15 mouse cellular contexts compared by ENCODE assay signal in the genomic region with DNA sequence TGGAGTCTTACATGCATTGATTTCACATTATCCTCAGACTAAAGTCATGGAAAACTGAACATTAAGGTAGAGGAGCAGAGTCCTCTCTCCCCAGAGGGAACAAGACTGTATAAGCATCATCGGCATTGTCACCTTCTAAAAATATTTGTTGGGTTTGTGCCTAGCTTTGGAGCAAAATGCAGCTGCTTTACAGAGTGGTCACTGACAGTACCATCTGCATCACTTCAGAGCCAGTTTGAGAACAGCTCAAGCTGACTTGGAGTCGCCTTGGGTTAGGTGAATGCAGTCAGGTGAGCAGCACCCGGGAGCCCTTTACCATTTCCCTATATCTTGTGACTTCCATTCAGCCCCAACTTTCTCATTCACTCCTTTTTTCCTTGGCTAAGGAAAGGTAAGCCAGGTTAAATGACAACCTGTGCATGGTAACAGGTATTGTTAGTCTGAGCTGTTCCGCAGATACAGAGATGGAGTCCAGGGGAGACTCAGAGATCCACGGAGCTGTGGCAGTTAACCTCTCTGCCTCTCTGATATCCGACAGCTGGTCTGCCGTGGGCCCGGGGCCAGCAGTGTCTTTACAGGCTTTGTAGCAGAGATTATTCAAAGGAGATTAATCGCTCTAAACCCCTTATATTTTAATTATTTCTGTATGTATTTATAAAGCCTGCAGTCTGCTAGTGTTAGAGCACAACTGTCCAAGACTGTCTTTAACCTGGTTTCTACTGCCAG.
A peak's percentile ranks its signal among the peaks of the same experiment; 100 is the strongest.
DNase-seq lines count a peak whose midpoint lies in the region; ATAC-seq and TF ChIP-seq lines count a peak whose summit lies in the region.
"Had no signal": no experiment of that assay in that cellular context is flagged by ENCODE, and none has a peak within 500 bp of the region (broad histone marks: within the 10 kb centered on the region; RNA-seq: fewer than 3 reads in every experiment).

No protein-coding gene starts in this region.

- TF ChIP-seq CTCF in lung, embryonic 14.5 days (IDR thresholded peaks at IDR 0.05; ENCODE audit: low read depth), result no peak
- no peak for TF ChIP-seq CTCF in lung, postnatal 0 days (IDR thresholded peaks at IDR 0.05)

- no peak for TF ChIP-seq EP300 in lung, postnatal 0 days (IDR thresholded peaks at IDR 0.05)

- no peak overlapping the region for H3K4me3 ChIP-seq in lung, embryonic 14.5 days (ENCODE audit: low read depth, low read length)
- no peak overlapping the region for H3K4me3 ChIP-seq in lung, postnatal 0 days (ENCODE audit: low read depth, low read length)
- no peak overlapping the region for H3K4me3 ChIP-seq in myocyte
- H3K4me3 ChIP-seq: forebrain, embryonic 13.5 days; hindbrain, embryonic 13.5 days; left cerebral cortex, adult 2 months; neural tube, embryonic 12.5 days had no signal

- H3K27me3 ChIP-seq in lung, embryonic 14.5 days (ENCODE audit: insufficient read depth, low read length), result no peaks in the 10 kb centered on the region
- H3K27me3 ChIP-seq in lung, postnatal 0 days (replicated peaks; ENCODE audit: insufficient read depth, low read length), result no peaks in the 10 kb centered on the region
- no peaks in the 10 kb centered on the region for H3K27me3 ChIP-seq in myocyte (ENCODE audit: control insufficient read depth, insufficient read depth, insufficient read length)
- H3K27me3 ChIP-seq: forebrain, embryonic 13.5 days; hindbrain, embryonic 13.5 days; neural tube, embryonic 12.5 days had no signal

- no peaks in the 10 kb centered on the region for H3K9me3 ChIP-seq in lung, embryonic 14.5 days (ENCODE audit: low read depth, low read length)
- H3K9me3 ChIP-seq in lung, postnatal 0 days (ENCODE audit: low read length), result no peaks in the 10 kb centered on the region
- H3K9me3 ChIP-seq: forebrain, embryonic 13.5 days; hindbrain, embryonic 13.5 days; neural tube, embryonic 12.5 days had no signal

- no peaks in the 10 kb centered on the region for H3K4me1 ChIP-seq in lung, embryonic 14.5 days (ENCODE audit: insufficient read depth)
- H3K4me1 ChIP-seq in lung, postnatal 0 days (ENCODE audit: insufficient read depth, low read depth, low read length), result no peaks in the 10 kb centered on the region

- TF ChIP-seq POLR2A in myocyte (IDR thresholded peaks at IDR 0.05; ENCODE audit: insufficient read length, low read depth), result no peak

- no peak overlapping the region for H3ac ChIP-seq in myocyte (ENCODE audit: control insufficient read depth, insufficient read length)

- H3K36me3 ChIP-seq in lung, embryonic 14.5 days (ENCODE audit: insufficient read depth), result no peaks in the 10 kb centered on the region
- H3K36me3 ChIP-seq in lung, postnatal 0 days (ENCODE audit: insufficient read depth, low read length), result no peaks in the 10 kb centered on the region
- no peaks in the 10 kb centered on the region for H3K36me3 ChIP-seq in myocyte (ENCODE audit: control insufficient read depth, insufficient read depth)
- H3K36me3 ChIP-seq: hindbrain, embryonic 13.5 days; neural tube, embryonic 12.5 days had no signal

- 54% methylated on average over 9 of the region's 9 CpGs for WGBS in lung, embryonic 14.5 days
- WGBS in lung, postnatal 0 days, result 64% methylated on average over 9 of the region's 9 CpGs

- intact Hi-C loops in gastrocnemius, postnatal 14 days (cut with DNase I; ENCODE audit: low total_unique reads), result no loop called here
- intact Hi-C loops in gastrocnemius, postnatal 36 days (cut with DNase I), result no loop called here

- no peaks in the 10 kb centered on the region for H3K79me2 ChIP-seq in myocyte (ENCODE audit: control insufficient read depth, insufficient read depth)

- DNase-seq in gastrocnemius, postnatal 14 days, result peak; percentile 24
- DNase-seq in gastrocnemius, postnatal 36 days, result no peak
- peak; percentile 57 for DNase-seq in lung, embryonic 14.5 days
- DNase-seq in lung, postnatal 0 days (ENCODE audit: low spot score), result no peak
- DNase-seq in cerebellum, adult 8-10 months, result peak; percentile 8
- DNase-seq in thymus, postnatal 4 days, result no peak
- DNase-seq in layer of hippocampus, postnatal 25 days (ENCODE audit: extremely low spot score in 1 of 2, low spot score in 1 of 2), result no peak
- DNase-seq: kidney, adult 2 months; thymus, postnatal 14 days had no signal

- H3K9ac ChIP-seq in lung, embryonic 14.5 days, result no peak overlapping the region
- H3K9ac ChIP-seq in lung, postnatal 0 days (replicated peaks; ENCODE audit: low read depth), result no peak overlapping the region
- H3K9ac ChIP-seq: forebrain, embryonic 13.5 days; hindbrain, embryonic 13.5 days; neural tube, embryonic 12.5 days had no signal

- no peak; the same call in 1 of the 2 replicates for ATAC-seq in lung, embryonic 14.5 days (ENCODE audit: insufficient read depth)
- no peak for ATAC-seq in lung, postnatal 0 days
- ATAC-seq: activated CD4-positive, CD25-positive, alpha-beta regulatory T cell, adult 4 months; forebrain, embryonic 13.5 days had no signal

- no peak overlapping the region for H3K4me2 ChIP-seq in lung, embryonic 14.5 days
- H3K4me2 ChIP-seq in lung, postnatal 0 days (replicated peaks; ENCODE audit: low read depth, low read length), result no peak overlapping the region
- no peak overlapping the region for H3K4me2 ChIP-seq in myocyte (ENCODE audit: low read depth)
- H3K4me2 ChIP-seq: forebrain, embryonic 13.5 days; hindbrain, embryonic 13.5 days; neural tube, embryonic 12.5 days had no signal

- H3K27ac ChIP-seq in lung, embryonic 14.5 days (ENCODE audit: low read depth), result no peak overlapping the region
- H3K27ac ChIP-seq in lung, postnatal 0 days (ENCODE audit: low read length), result no peak overlapping the region
- H3K27ac ChIP-seq: forebrain, embryonic 13.5 days; hindbrain, embryonic 13.5 days; left cerebral cortex, adult 2 months; neural tube, embryonic 12.5 days had no signal

TF ChIP-seq in myocyte, 11 proteins besides CTCF, POLR2A, EP300 and RAD21:
- TF ChIP-seq POLR2AphosphoS2 (IDR thresholded peaks at IDR 0.05; ENCODE audit: insufficient read length, low read depth) (no peak), MYOG (IDR thresholded peaks at IDR 0.05; ENCODE audit: control insufficient read depth in 1 of 3, insufficient read depth in 1 of 3, insufficient read length in 2 of 3, low read depth in 2 of 3) (peak in 2 of 3 experiments; percentile 1 to 70), MYOD1 (IDR thresholded peaks at IDR 0.05; ENCODE audit: control insufficient read depth in 1 of 3, insufficient read length in 2 of 3, low read depth in 2 of 3) (peak; percentile 37 to 78 (median 69))

Comparison
In these comparisons a context has a peak if more than half of its experiments do, and no peak if none do; other contexts are left out.
1. DNase-seq: peak in gastrocnemius, postnatal 14 days (single experiment), lung, embryonic 14.5 days (single experiment) and cerebellum, adult 8-10 months (single experiment); none in gastrocnemius, postnatal 36 days (0 of 2), lung, postnatal 0 days (single experiment), thymus, postnatal 4 days (single experiment) and layer of hippocampus, postnatal 25 days (0 of 2).